Mouse (Mus musculus) common myeloid progenitor, adult 5-6 weeks (primary cell): ENCODE measurements around the gene Nudt14. TPM values are rescaled to one million over a fixed set of nuclear protein-coding genes. Genes with fewer than 3 reads are reported as not detected.

ENCODE experiments used
- ATAC-seq: replicated peaks from 2 replicates; pipeline ENCODE4 v1.8.0; 2016; ENCODE audit warnings: low read depth, mild to moderate bottlenecking, moderate TSS enrichment, inconsistent platforms; ENCODE audit not compliant: poor library complexity, severe bottlenecking
- total RNA-seq: library from RNA; stranded (forward); fragments of 200-1000, 187-1606 nt; gene quantifications from 2 replicates; pipeline ENCODE4 v1.2.3, GENCODE M21; 2017

Gene Nudt14
- total RNA-seq, 1 experiment from 2014 or later, result 17.4 TPM

- ATAC-seq, result peak; percentile 71
Observed at GRCm38 (mm10) chr12:112917486-112917885, 24.4 kb downstream of the Nudt14 start.

- ATAC-seq, result no peak
Observed at GRCm38 (mm10) chr12:112916698-112917400, 25.1 kb downstream of the Nudt14 start.

GRCm38 (mm10) chr12:112915587-112915986, 26.3 kb downstream of the Nudt14 start:
- no peak for ATAC-seq

- ATAC-seq, result peak; percentile 16; the same call in 1 of the 2 replicates
Observed at GRCm38 (mm10) chr12:112914527-112914926, 27.4 kb downstream of the Nudt14 start.

- ATAC-seq, result no peak
Observed at GRCm38 (mm10) chr12:112912951-112913745, 28.8 kb downstream of the Nudt14 start.

- no peak for ATAC-seq
Observed at GRCm38 (mm10) chr12:112911701-112912100, 30.2 kb downstream of the Nudt14 start.

GRCm38 (mm10) chr12:112908991-112909390, 32.9 kb downstream of the Nudt14 start:
- ATAC-seq, result no peak

- ATAC-seq, result no peak
Observed at GRCm38 (mm10) chr12:112905001-112905400, 36.9 kb downstream of the Nudt14 start.

- ATAC-seq, result no peak
Observed at GRCm38 (mm10) chr12:112903941-112904340, 38.0 kb downstream of the Nudt14 start.

GRCm38 (mm10) chr12:112900641-112901040, 41.3 kb downstream of the Nudt14 start:
- no peak for ATAC-seq

- no peak for ATAC-seq
Observed at GRCm38 (mm10) chr12:112898960-112899359, 43.0 kb downstream of the Nudt14 start.

GRCm38 (mm10) chr12:112898351-112898750, 43.6 kb downstream of the Nudt14 start:
- no peak for ATAC-seq

GRCm38 (mm10) chr12:112897522-112898212, 44.3 kb downstream of the Nudt14 start:
- ATAC-seq, result peak; percentile 48

GRCm38 (mm10) chr12:112894969-112895368, 47.0 kb downstream of the Nudt14 start:
- ATAC-seq, result peak; percentile 59

- ATAC-seq, result peak; percentile 19; the same call in 1 of the 2 replicates
Observed at GRCm38 (mm10) chr12:112894303-112894884, 47.5 kb downstream of the Nudt14 start.

- no peak for ATAC-seq
Observed at GRCm38 (mm10) chr12:112885465-112885864, 56.5 kb downstream of the Nudt14 start.
